Mouse (Mus musculus) ES-E14 (cell line): ENCODE measurements around the gene Ndufs8. TPM values are rescaled to one million over a fixed set of nuclear protein-coding genes. Genes with fewer than 3 reads are reported as not detected.

ENCODE experiments used
- DNase-seq: peaks from one replicate; pipeline ENCODE4 v3.0.0-alpha.2; 2013; ENCODE audit warnings: low read depth, low spot score
- H3K27ac ChIP-seq: 2 replicates; pipeline ENCODE4 v1.5.1; 2012; ENCODE audit warnings: low read depth, mild to moderate bottlenecking, low read length, moderate library complexity, mixed read lengths; ENCODE audit not compliant: poor library complexity, insufficient read depth, severe bottlenecking
- H3K36me3 ChIP-seq: 2 replicates; pipeline ENCODE4 v1.6.1; 2012; ENCODE audit warnings: mild to moderate bottlenecking, low read length, moderate library complexity, mixed read lengths; ENCODE audit not compliant: control insufficient read depth, poor library complexity, insufficient read depth, severe bottlenecking
- H3K4me1 ChIP-seq, 2 experiments: fragments of 150-350 bp in 1 of 2; sonication (generic) in 1 of 2; 2 replicates each; pipeline ENCODE4 v1.6.1; 2012; ENCODE audit warnings: low read length in 2 of 2, mild to moderate bottlenecking in 1 of 2, mixed read lengths in 1 of 2; ENCODE audit not compliant: control insufficient read depth in 2 of 2, insufficient read depth in 2 of 2, poor library complexity in 1 of 2
- H3K4me3 ChIP-seq, 2 experiments: fragments of 150-350 bp in 1 of 2; sonication (generic) in 1 of 2; 2 replicates each; pipeline ENCODE4 v1.5.1; 2012; ENCODE audit warnings: low read length in 2 of 2, low read depth in 1 of 2, mild to moderate bottlenecking in 1 of 2, mixed read lengths in 1 of 2; ENCODE audit not compliant: insufficient read depth in 1 of 2, poor library complexity in 1 of 2, severe bottlenecking in 1 of 2
- H3K9ac ChIP-seq: 2 replicates; pipeline ENCODE4 v1.6.1; 2012; ENCODE audit warnings: low read depth, mild to moderate bottlenecking, low read length, mixed read lengths; ENCODE audit not compliant: poor library complexity, insufficient read depth, severe bottlenecking
- H3K9me3 ChIP-seq: fragments of 150-350 bp; sonication (generic); 2 replicates; pipeline ENCODE4 v1.6.1; 2012; ENCODE audit warnings: low read depth, mild to moderate bottlenecking, low read length; ENCODE audit not compliant: control insufficient read depth, insufficient read depth
- CHD2 ChIP-seq: IDR thresholded peaks from 2 replicates; pipeline ENCODE4 v1.6.1; 2014; ENCODE audit warnings: mild to moderate bottlenecking, low read depth, low read length, inconsistent platforms
- HCFC1 ChIP-seq: IDR thresholded peaks from 2 replicates; pipeline ENCODE4 v1.6.1; 2012; ENCODE audit warnings: low read length, inconsistent platforms, borderline replicate concordance; ENCODE audit not compliant: insufficient read depth
- MAFK ChIP-seq: IDR thresholded peaks from 2 replicates; pipeline ENCODE4 v1.6.1; 2014; ENCODE audit warnings: mild to moderate bottlenecking, low read depth, low read length, inconsistent platforms; ENCODE audit not compliant: insufficient read depth
- ZC3H11A ChIP-seq: IDR thresholded peaks from 2 replicates; pipeline ENCODE4 v1.6.1; 2012; ENCODE audit warnings: low read depth, mild to moderate bottlenecking, inconsistent platforms, low read length, borderline replicate concordance
- ZNF384 ChIP-seq: IDR thresholded peaks from 2 replicates; pipeline ENCODE4 v1.6.1; 2012; ENCODE audit warnings: low read depth, low read length, inconsistent platforms
- in situ Hi-C, 2 experiments: fragments of 600-800 bp; cut with MboI; formaldehyde crosslinking; loops; one replicate each; pipeline ENCODE4 v1.15.1; 2025; ENCODE audit warnings: low sequenced_read_pairs in 2 of 2, inconsistent platforms in 1 of 2; ENCODE audit not compliant: unreplicated experiment in 2 of 2
- total RNA-seq: library from RNA; depleted of rRNA; stranded (reverse); fragments of 300-350 nt; gene quantifications from 2 replicates; pipeline ENCODE4 v1.2.3, GENCODE M21; 2012

Ndufs8 gene
- total RNA-seq, 1 experiment: 134 TPM

DNA sequence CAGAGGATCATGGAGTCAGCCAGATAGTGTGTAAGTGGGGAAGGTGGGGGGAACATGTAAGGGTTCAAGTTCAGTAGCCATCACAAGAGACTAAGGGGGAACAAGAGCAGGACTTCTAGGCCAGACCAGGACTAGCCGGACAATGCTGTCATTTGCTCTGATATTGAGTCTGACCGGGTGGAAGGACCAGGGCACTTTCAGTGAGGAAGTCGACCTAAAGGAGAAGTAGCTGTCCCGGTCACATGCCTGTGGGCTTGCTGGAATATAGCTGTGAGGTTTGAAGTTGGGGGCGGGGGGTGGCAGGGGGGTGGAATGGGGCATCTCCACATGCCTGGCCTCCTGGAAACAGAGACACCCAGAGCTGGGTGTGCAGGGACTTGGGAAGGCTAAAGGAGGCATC, 2.0 kb upstream of the Ndufs8 start:
- no peak for DNase-seq
- Histone ChIP-seq H3K36me3 (peaks cover 9% of the 10 kb centered on the region; the same call in 1 of the 2 replicates), H3K9me3 (no peaks in the 10 kb centered on the region), H3K9ac (no peak overlapping the region), H3K4me1 (peaks cover 0 to 5% of the 10 kb centered on the region in 2 experiments; a peak in 1 of 4 replicates), H3K4me3 (no peak overlapping the region), H3K27ac (no peak overlapping the region)
- in situ Hi-C loops: no loop called here
- TF ChIP-seq ZNF384 (no peak), MAFK (no peak), CHD2 (no peak), ZC3H11A (no peak), HCFC1 (no peak)

GRCm38 (mm10) chr19:3913692-3914091, 1.1 kb upstream of the Ndufs8 start:
- TF ChIP-seq HCFC1: no peak
- no peak for TF ChIP-seq ZC3H11A
- TF ChIP-seq MAFK: no peak
- TF ChIP-seq ZNF384: no peak
- no peak for TF ChIP-seq CHD2
- H3K27ac ChIP-seq: 0 out of 2 replicates have a peak overlapping the region, but pooled peaks have one; percentile 2
- in situ Hi-C loops: no loop called here

DNA sequence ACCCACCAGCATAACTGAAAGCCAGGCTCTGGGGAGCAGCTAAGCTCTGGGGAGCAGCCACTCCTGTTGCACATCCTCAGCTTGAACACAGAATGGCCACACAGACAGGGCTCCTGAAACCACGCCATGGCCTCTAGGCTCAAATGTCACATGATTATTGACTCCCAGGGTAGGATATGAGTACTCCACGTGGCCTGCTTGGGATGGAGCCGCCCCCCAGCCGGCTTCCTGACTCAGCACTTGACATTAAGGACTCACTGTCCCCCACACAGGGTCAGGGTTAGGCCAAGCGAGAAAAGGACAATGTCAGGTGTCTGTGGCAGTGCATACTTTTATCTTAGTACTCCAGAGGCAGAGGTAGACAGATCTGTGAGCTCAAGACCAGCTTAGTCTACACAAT, 2.4 kb downstream of the Ndufs8 start:
- H3K9ac ChIP-seq: no peak overlapping the region
- H3K9me3 ChIP-seq: no peaks in the 10 kb centered on the region
- no peak overlapping the region for H3K4me3 ChIP-seq
- no peak overlapping the region for H3K27ac ChIP-seq
- peaks cover 0 to 21% of the 10 kb centered on the region in 2 experiments; a peak in 2 of 4 replicates for H3K4me1 ChIP-seq
- peaks cover 18% of the 10 kb centered on the region for H3K36me3 ChIP-seq
- no peak for DNase-seq
- TF ChIP-seq ZC3H11A (no peak), ZNF384 (no peak), HCFC1 (no peak), CHD2 (no peak), MAFK (no peak)
- in situ Hi-C loops: no loop called here

More at GRCm38 (mm10) chr19:3913692-3914091, 1.1 kb upstream of the Ndufs8 start:
- Histone ChIP-seq H3K4me3 (peak overlapping the region; percentile 76 to 78), H3K9ac (peak overlapping the region; percentile 82), H3K9me3 (no peaks in the 10 kb centered on the region), H3K36me3 (peaks cover 13% of the 10 kb centered on the region), H3K4me1 (peaks cover 0 to 4% of the 10 kb centered on the region in 2 experiments; a peak in 1 of 4 replicates)
- DNase-seq: no peak

- TF ChIP-seq MAFK (no peak), CHD2 (no peak), HCFC1 (no peak), ZNF384 (no peak)
- DNase-seq: no peak
- Histone ChIP-seq H3K9me3 (no peaks in the 10 kb centered on the region), H3K36me3 (peaks cover 18% of the 10 kb centered on the region), H3K27ac (no peak overlapping the region), H3K4me3 (no peak overlapping the region), H3K4me1 (peaks cover 0 to 35% of the 10 kb centered on the region in 2 experiments; a peak in 3 of 4 replicates), H3K9ac (no peak overlapping the region)
- in situ Hi-C loops: no loop called here
Measured at GRCm38 (mm10) chr19:3907876-3908660, 4.5 kb downstream of the Ndufs8 start.
